Mouse (Mus musculus): Measurements from ENCODE around the gene B3galt5.

Gene B3galt5

GRCm38 (mm10) chr16:96271736-96272135 lies 36.1 kb downstream of the B3galt5 start:
- DNase-seq: no peak

GRCm38 (mm10) chr16:96272929-96273619 lies 37.5 kb downstream of the B3galt5 start:
- DNase-seq: peak; percentile 59

- no peak for DNase-seq
Measured at GRCm38 (mm10) chr16:96276596-96276995, 41.0 kb downstream of the B3galt5 start.

GRCm38 (mm10) chr16:96278491-96279224 lies 43.1 kb downstream of the B3galt5 start:
- DNase-seq: no peak

GRCm38 (mm10) chr16:96280719-96281605 lies 45.4 kb downstream of the B3galt5 start:
- peak; percentile 24 for DNase-seq

- no peak for DNase-seq
Measured at GRCm38 (mm10) chr16:96282566-96282965, 47.0 kb downstream of the B3galt5 start.

GRCm38 (mm10) chr16:96291885-96292284 lies 56.3 kb downstream of the B3galt5 start:
- DNase-seq: peak; percentile 46

- DNase-seq: peak; percentile 50
Measured at GRCm38 (mm10) chr16:96292530-96293173, 57.1 kb downstream of the B3galt5 start.

GRCm38 (mm10) chr16:96298075-96298474 lies 62.5 kb downstream of the B3galt5 start:
- no peak for DNase-seq

GRCm38 (mm10) chr16:96298574-96298973 lies 63.0 kb downstream of the B3galt5 start:
- DNase-seq: no peak

- DNase-seq: no peak
Measured at GRCm38 (mm10) chr16:96303356-96303755, 67.8 kb downstream of the B3galt5 start.

GRCm38 (mm10) chr16:96304438-96304837 lies 68.8 kb downstream of the B3galt5 start:
- no peak for DNase-seq

- no peak for DNase-seq
Measured at GRCm38 (mm10) chr16:96306905-96307304, 71.3 kb downstream of the B3galt5 start.

GRCm38 (mm10) chr16:96317803-96318202 lies 82.2 kb downstream of the B3galt5 start:
- DNase-seq: no peak

- DNase-seq: no peak
Measured at GRCm38 (mm10) chr16:96322739-96323138, 87.1 kb downstream of the B3galt5 start.

- DNase-seq: no peak
Measured at GRCm38 (mm10) chr16:96323166-96323565, 87.6 kb downstream of the B3galt5 start.

- peak; percentile 72 for DNase-seq
Measured at GRCm38 (mm10) chr16:96326110-96326999, 90.8 kb downstream of the B3galt5 start.

GRCm38 (mm10) chr16:96327251-96327650 lies 91.7 kb downstream of the B3galt5 start:
- peak; percentile 67 for DNase-seq

- no peak for DNase-seq
Measured at GRCm38 (mm10) chr16:96339570-96339969, 104.0 kb downstream of the B3galt5 start.

GRCm38 (mm10) chr16:96341269-96341668 lies 105.7 kb downstream of the B3galt5 start:
- peak; percentile 75 for DNase-seq

- DNase-seq: no peak
Measured at GRCm38 (mm10) chr16:96341945-96342344, 106.3 kb downstream of the B3galt5 start.

- peak; percentile 92 for DNase-seq
Measured at GRCm38 (mm10) chr16:96345117-96345516, 109.5 kb downstream of the B3galt5 start.
